Comparison of ENCODE assay signal across 26 mouse cellular contexts in the genomic region with DNA sequence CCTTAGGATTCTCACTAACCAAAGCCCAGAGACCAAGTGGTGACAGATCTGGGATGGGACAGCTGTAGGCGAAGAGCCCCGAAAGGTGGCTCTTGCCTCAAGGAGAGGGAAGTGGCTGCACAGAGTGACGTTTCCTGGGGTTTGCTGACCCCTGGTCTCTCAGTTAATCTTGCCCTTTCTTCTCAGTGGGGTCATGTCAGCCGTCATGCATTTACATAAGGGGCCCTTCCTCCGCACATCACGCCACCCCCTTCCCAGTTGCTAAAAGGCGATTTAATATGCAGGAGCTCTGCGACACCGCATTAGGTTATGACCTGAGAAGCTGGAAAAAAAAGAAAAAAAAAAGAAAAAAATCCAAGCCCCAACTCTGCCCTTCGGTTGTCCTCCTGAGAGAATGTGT. TPM values are rescaled to one million over a fixed set of nuclear protein-coding genes. Genes with fewer than 3 reads are reported as not detected.
DNase-seq lines count a peak whose midpoint lies in the region; ATAC-seq lines count a peak whose summit lies in the region.
"Had no signal": no experiment of that assay in that cellular context is flagged by ENCODE, and none has a peak within 500 bp of the region (broad histone marks: within the 10 kb centered on the region; RNA-seq: fewer than 3 reads in every experiment).

No protein-coding gene starts in this region.

- H3K27ac ChIP-seq in kidney, embryonic 16.5 days (ENCODE audit: low read length), result peak overlapping the region; percentile 36; the same call in 1 of the 2 replicates
- peak overlapping the region; percentile 7; the same call in 1 of the 2 replicates for H3K27ac ChIP-seq in neural tube, embryonic 13.5 days (replicated peaks)
- H3K27ac ChIP-seq in neural tube, embryonic 15.5 days (replicated peaks), result no peak overlapping the region
- H3K27ac ChIP-seq: embryonic facial prominence, embryonic 12.5 days; embryonic facial prominence, embryonic 15.5 days; gastrocnemius, adult 2 months; heart, embryonic 15.5 days; hindbrain, embryonic 12.5 days; hindbrain, embryonic 15.5 days had no signal

- no peak for ATAC-seq in kidney, embryonic 16.5 days (ENCODE audit: low FRiP score, low TSS enrichment)
- ATAC-seq in neural tube, embryonic 13.5 days (ENCODE audit: low read depth), result no peak
- ATAC-seq in neural tube, embryonic 15.5 days (ENCODE audit: low FRiP score), result no peak
- ATAC-seq: activated CD4-positive, CD25-positive, alpha-beta regulatory T cell, adult 4 months; forebrain, embryonic 14.5 days; forebrain, postnatal 0 days had no signal

- no peak overlapping the region for H3K4me3 ChIP-seq in kidney, embryonic 16.5 days (ENCODE audit: low read length)
- no peak overlapping the region for H3K4me3 ChIP-seq in neural tube, embryonic 13.5 days
- H3K4me3 ChIP-seq in neural tube, embryonic 15.5 days (replicated peaks), result no peak overlapping the region
- H3K4me3 ChIP-seq: embryonic facial prominence, embryonic 12.5 days; embryonic facial prominence, embryonic 15.5 days; gastrocnemius, adult 2 months; heart, embryonic 12.5 days; heart, embryonic 15.5 days; hindbrain, embryonic 12.5 days; hindbrain, embryonic 15.5 days had no signal

- 0 out of 2 replicates have a peak overlapping the region, but pooled peaks have one; percentile 34 for H3K4me2 ChIP-seq in kidney, embryonic 16.5 days (replicated peaks; ENCODE audit: low read depth, low read length)
- no peak overlapping the region for H3K4me2 ChIP-seq in neural tube, embryonic 13.5 days
- H3K4me2 ChIP-seq in neural tube, embryonic 15.5 days, result no peak overlapping the region
- H3K4me2 ChIP-seq: embryonic facial prominence, embryonic 12.5 days; embryonic facial prominence, embryonic 15.5 days; heart, embryonic 12.5 days; heart, embryonic 15.5 days; hindbrain, embryonic 12.5 days; hindbrain, embryonic 15.5 days had no signal

- peaks cover 4% of the 10 kb centered on the region; the same call in 1 of the 2 replicates for H3K27me3 ChIP-seq in kidney, embryonic 16.5 days (ENCODE audit: insufficient read depth, low read length)
- H3K27me3 ChIP-seq in neural tube, embryonic 13.5 days, result peaks cover 13% of the 10 kb centered on the region; the same call in 1 of the 2 replicates
- H3K27me3 ChIP-seq in neural tube, embryonic 15.5 days (replicated peaks), result 0 out of 2 replicates have a peak, but pooled peaks cover 2% of the 10 kb centered on the region
- H3K27me3 ChIP-seq: embryonic facial prominence, embryonic 12.5 days; embryonic facial prominence, embryonic 15.5 days; heart, embryonic 12.5 days; hindbrain, embryonic 12.5 days; hindbrain, embryonic 15.5 days had no signal

- peaks cover 28% of the 10 kb centered on the region for H3K4me1 ChIP-seq in kidney, embryonic 16.5 days (ENCODE audit: insufficient read depth, low read length)
- peaks cover 37% of the 10 kb centered on the region for H3K4me1 ChIP-seq in neural tube, embryonic 13.5 days (replicated peaks)
- peaks cover 25% of the 10 kb centered on the region for H3K4me1 ChIP-seq in neural tube, embryonic 15.5 days

- H3K9ac ChIP-seq in kidney, embryonic 16.5 days (replicated peaks; ENCODE audit: low read length), result no peak overlapping the region
- no peak overlapping the region for H3K9ac ChIP-seq in neural tube, embryonic 13.5 days
- H3K9ac ChIP-seq in neural tube, embryonic 15.5 days (replicated peaks), result no peak overlapping the region
- H3K9ac ChIP-seq: embryonic facial prominence, embryonic 12.5 days; embryonic facial prominence, embryonic 15.5 days; forebrain, postnatal 0 days; heart, embryonic 12.5 days; heart, embryonic 15.5 days; hindbrain, embryonic 12.5 days; hindbrain, embryonic 15.5 days had no signal

- WGBS in kidney, embryonic 16.5 days, result 32% methylated on average over 10 of the region's 10 CpGs
- WGBS in neural tube, embryonic 13.5 days, result 22% methylated on average over 10 of the region's 10 CpGs
- WGBS in neural tube, embryonic 15.5 days, result 29% methylated on average over 10 of the region's 10 CpGs

- DNase-seq in embryo, embryonic 10 days (ENCODE audit: low spot score), result peak; percentile 44
- DNase-seq in embryo, embryonic 9.5 days (ENCODE audit: extremely low spot score), result no peak
- no peak for DNase-seq in kidney, postnatal 25 days
- DNase-seq in cerebellum, adult 9-10 months, result no peak
- DNase-seq: adrenal gland, adult 8-10 months; adrenal gland, postnatal 25 days; cerebellum, adult 11-12 months; cerebellum, adult 8-10 months; cerebellum, postnatal 14 days; forebrain, postnatal 0 days; gastrocnemius, adult 2 months; gastrocnemius, postnatal 25 days; heart, adult 18-20 months; heart, postnatal 10 days; heart, postnatal 36 days had no signal

- H3K9me3 ChIP-seq in kidney, embryonic 16.5 days (ENCODE audit: low read length), result no peaks in the 10 kb centered on the region
- no peaks in the 10 kb centered on the region for H3K9me3 ChIP-seq in neural tube, embryonic 13.5 days
- no peaks in the 10 kb centered on the region for H3K9me3 ChIP-seq in neural tube, embryonic 15.5 days (replicated peaks)
- H3K9me3 ChIP-seq: embryonic facial prominence, embryonic 12.5 days; embryonic facial prominence, embryonic 15.5 days; heart, embryonic 15.5 days; hindbrain, embryonic 12.5 days; hindbrain, embryonic 15.5 days had no signal

- no peaks in the 10 kb centered on the region for H3K36me3 ChIP-seq in kidney, embryonic 16.5 days (ENCODE audit: insufficient read depth, low read length)
- no peaks in the 10 kb centered on the region for H3K36me3 ChIP-seq in neural tube, embryonic 13.5 days
- no peaks in the 10 kb centered on the region for H3K36me3 ChIP-seq in neural tube, embryonic 15.5 days
- H3K36me3 ChIP-seq: embryonic facial prominence, embryonic 12.5 days; embryonic facial prominence, embryonic 15.5 days; heart, embryonic 12.5 days; heart, embryonic 15.5 days; hindbrain, embryonic 12.5 days; hindbrain, embryonic 15.5 days had no signal

RNA-seq across cellular contexts. Expression of gene Dctd, which starts 58.8 kb away (rescaled TPM):
- polyA plus RNA-seq in kidney, embryonic 16.5 days (2015; fragmentation: Nextera tagmentation; extraction: Ambion mirVana), result 37.1 and 38.8 TPM in 2 replicates
- polyA plus RNA-seq in neural tube, embryonic 13.5 days (2015; fragmentation: Nextera tagmentation; extraction: Ambion mirVana), result 10.4 and 10.6 TPM in 2 replicates
- 11.7 and 15.5 TPM in 2 replicates for polyA plus RNA-seq in neural tube, embryonic 15.5 days (2015; fragmentation: Nextera tagmentation; extraction: Ambion mirVana)
